Mouse (Mus musculus): ENCODE results near the gene Igsf10.

Gene Igsf10

DNA sequence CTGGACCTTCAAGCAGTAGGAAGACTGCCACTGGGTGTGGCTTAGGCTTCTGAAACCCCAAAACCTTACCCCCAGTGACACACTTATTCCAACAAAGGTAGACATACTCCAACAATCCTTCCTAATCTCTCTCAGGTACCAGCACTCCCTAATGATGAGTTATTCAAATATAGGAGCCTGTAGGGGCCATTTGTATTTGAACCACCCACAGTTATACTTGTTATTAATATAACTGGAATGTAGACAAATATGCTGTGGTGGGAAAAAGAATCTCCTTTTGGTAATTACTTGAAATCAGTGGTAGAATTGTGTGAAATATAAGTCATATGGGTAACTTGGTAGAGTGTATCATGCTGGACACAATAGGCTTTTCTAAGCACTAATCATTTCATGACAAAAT is 65.6 kb downstream of the Igsf10 start:
- DNase-seq, result no peak

DNA sequence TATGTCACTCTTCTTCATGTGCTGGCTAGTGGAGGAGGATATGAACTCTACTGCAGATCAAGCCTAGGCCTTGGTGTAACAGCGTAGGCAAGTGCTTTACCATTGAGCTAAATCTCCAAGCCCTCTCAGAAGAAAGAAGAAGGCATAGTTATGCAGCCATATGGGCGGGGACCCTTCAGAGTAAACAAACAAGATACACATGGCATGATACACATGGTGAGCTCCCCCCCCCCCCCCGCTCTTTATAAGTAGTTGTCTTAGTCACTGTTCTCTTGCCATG is 66.0 kb downstream of the Igsf10 start:
- DNase-seq, result no peak

DNA sequence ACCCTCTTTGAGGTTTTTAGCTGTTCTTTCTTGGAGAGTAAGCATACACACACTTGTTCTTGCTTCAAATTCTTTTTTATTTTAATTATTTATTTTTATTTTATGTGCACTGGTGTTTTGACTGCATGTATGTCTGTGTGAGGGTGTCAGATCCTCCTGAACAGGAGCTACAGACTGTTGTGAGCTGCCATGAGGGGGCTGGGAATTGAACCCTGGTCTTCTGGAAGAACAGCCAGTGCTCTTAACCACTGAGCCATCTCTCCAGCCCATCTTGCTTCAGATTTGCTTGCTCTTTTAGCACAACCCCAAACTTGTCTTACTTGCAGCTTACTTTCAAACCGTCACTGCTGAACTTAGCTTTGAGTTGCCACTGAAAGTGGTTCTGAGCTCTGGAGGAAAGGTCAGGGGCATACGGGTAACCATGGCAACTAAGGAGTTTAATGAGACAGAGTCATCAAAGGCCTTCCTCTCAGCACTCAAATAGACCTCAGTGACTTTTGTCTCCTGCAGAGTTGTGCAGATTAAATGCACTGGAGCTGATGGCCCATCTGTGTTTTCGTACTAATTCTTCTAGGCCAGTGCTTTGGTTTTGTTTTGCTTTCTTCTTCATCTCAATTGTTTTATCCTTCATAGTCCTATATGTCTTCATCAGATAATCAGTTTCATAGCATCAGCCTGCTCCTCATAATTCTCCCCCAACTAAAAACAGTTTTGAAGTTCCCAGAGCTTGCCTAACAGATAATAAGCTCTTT is 66.5 kb downstream of the Igsf10 start:
- no peak for DNase-seq

DNA sequence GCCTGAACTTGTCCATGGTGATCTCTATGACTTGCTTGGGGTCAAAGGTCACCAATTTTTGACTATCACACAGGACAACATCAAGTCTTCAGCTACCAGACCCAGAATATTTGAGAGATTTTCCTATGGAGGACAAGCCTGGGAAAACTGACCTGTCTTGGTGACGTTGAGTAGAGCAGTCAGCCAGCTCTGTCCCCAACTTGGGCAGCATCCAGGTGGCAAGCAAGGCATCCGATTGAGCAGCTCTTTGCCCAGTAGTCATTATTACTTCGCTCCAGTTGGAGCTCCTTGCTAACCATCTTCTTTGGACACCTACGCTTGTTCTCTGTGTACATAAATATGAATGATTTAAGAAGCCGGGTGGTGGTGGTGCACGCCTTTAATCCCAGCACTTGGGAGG is 73.4 kb downstream of the Igsf10 start:
- no peak for DNase-seq
